Mouse (Mus musculus) liver, embryonic 15.5 days (tissue): ENCODE results near the gene Edn3. TPM values are rescaled to one million over a fixed set of nuclear protein-coding genes. Genes with fewer than 3 reads are reported as not detected.

Source experiments
- ATAC-seq: fragments of 200-750 bp; cut with Nextera tagmentation; 2 replicates; pipeline ENCODE4 v1.8.0; 2017; ENCODE audit warnings: moderate number of reproducible peaks, mild to moderate bottlenecking, moderate library complexity; ENCODE audit not compliant: insufficient read depth
- H3K27ac ChIP-seq: fragments of 300-500 bp; sonication (generic); replicated peaks from 2 replicates; pipeline ENCODE4 v1.5.1; 2015; ENCODE audit warnings: mild to moderate bottlenecking, inconsistent platforms
- H3K27me3 ChIP-seq: fragments of 300-500 bp; sonication (generic); 2 replicates; pipeline ENCODE4 v1.6.1; 2015; ENCODE audit warnings: mild to moderate bottlenecking, inconsistent platforms
- H3K36me3 ChIP-seq: fragments of 300-500 bp; sonication (generic); replicated peaks from 2 replicates; pipeline ENCODE4 v1.6.1; 2015; ENCODE audit warnings: moderate library complexity, mild to moderate bottlenecking, inconsistent platforms
- H3K4me1 ChIP-seq: fragments of 300-500 bp; sonication (generic); replicated peaks from 2 replicates; pipeline ENCODE4 v1.6.1; 2015; ENCODE audit warnings: inconsistent platforms
- H3K4me2 ChIP-seq: fragments of 300-500 bp; sonication (generic); 2 replicates; pipeline ENCODE4 v1.6.1; 2015; ENCODE audit warnings: moderate library complexity, mild to moderate bottlenecking, inconsistent platforms
- H3K4me3 ChIP-seq: fragments of 300-500 bp; sonication (generic); replicated peaks from 2 replicates; pipeline ENCODE4 v1.5.1; 2015; ENCODE audit warnings: mild to moderate bottlenecking, inconsistent platforms
- H3K9ac ChIP-seq: fragments of 300-500 bp; sonication (generic); 2 replicates; pipeline ENCODE4 v1.6.1; 2015; ENCODE audit warnings: moderate library complexity, mild to moderate bottlenecking, inconsistent platforms
- H3K9me3 ChIP-seq: fragments of 300-500 bp; sonication (generic); replicated peaks from 2 replicates; pipeline ENCODE4 v1.6.1; 2016; ENCODE audit warnings: inconsistent platforms
- whole genome bisulfite sequencing: fragments of 180-500 bp; shearing (Covaris S2); methylation state at CpG from one replicate; pipeline ENCODE4 v1.1.7; 2015; ENCODE audit warnings: mixed read lengths; ENCODE audit not compliant: insufficient replicate concordance; 5-methylcytosine and 5-hydroxymethylcytosine counted together
- polyA plus RNA-seq: library from polyadenylated mRNA; unstranded; fragments of >200 nt; fragmentation: Nextera tagmentation; extraction: Ambion mirVana; gene quantifications from 2 replicates; pipeline ENCODE4 v1.2.1, GENCODE M21; 2015

Gene Edn3
- polyA plus RNA-seq, 1 experiment from 2014 or later = 0.33 TPM

GRCm38 (mm10) chr2:174797495-174798068 lies 37.2 kb downstream of the Edn3 start:
- Histone ChIP-seq H3K4me2 (no peak overlapping the region), H3K27ac (no peak overlapping the region), H3K4me3 (no peak overlapping the region), H3K4me1 (no peaks in the 10 kb centered on the region), H3K9me3 (no peaks in the 10 kb centered on the region), H3K9ac (no peak overlapping the region), H3K36me3 (no peaks in the 10 kb centered on the region), H3K27me3 (no peaks in the 10 kb centered on the region)
- ATAC-seq = no peak
- 68% methylated on average over 4 of the region's 4 CpGs for WGBS

DNA sequence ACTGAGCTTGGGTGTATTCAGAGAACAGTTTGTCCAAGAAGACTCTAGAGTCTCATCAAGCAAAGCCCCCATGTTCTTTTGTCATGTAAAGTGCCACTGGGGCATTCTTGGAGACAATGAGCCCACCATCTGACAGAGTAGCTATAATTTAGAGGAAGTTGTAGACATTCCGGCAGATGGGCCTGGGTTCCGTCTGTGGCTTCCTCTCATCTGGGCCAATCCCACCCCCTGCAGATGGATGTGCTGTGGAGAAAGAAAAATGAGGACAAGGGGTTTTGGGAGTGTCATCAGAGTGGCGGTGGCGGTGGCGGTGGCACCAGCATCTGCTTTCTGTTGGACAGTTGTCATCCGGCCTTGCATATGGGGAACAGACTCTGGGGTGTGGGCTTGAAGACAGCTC lies 42.0 kb downstream of the Edn3 start:
- Histone ChIP-seq H3K27me3 (no peaks in the 10 kb centered on the region), H3K9me3 (no peaks in the 10 kb centered on the region), H3K4me1 (no peaks in the 10 kb centered on the region; the same call in 1 of the 2 replicates), H3K27ac (no peak overlapping the region), H3K9ac (no peak overlapping the region), H3K4me3 (no peak overlapping the region), H3K4me2 (no peak overlapping the region), H3K36me3 (no peaks in the 10 kb centered on the region)
- WGBS = 48% methylated on average over 6 of the region's 6 CpGs
- no peak for ATAC-seq

GRCm38 (mm10) chr2:174803661-174804060 lies 43.2 kb downstream of the Edn3 start:
- H3K36me3 ChIP-seq = no peaks in the 10 kb centered on the region
- no peak overlapping the region for H3K4me3 ChIP-seq
- H3K27ac ChIP-seq = no peak overlapping the region
- 46% methylated on average over 1 of the region's 1 CpGs for WGBS
- no peak for ATAC-seq
- no peak overlapping the region for H3K9ac ChIP-seq
- H3K9me3 ChIP-seq = no peaks in the 10 kb centered on the region
- no peaks in the 10 kb centered on the region; the same call in 1 of the 2 replicates for H3K4me1 ChIP-seq
- H3K27me3 ChIP-seq = no peaks in the 10 kb centered on the region
- H3K4me2 ChIP-seq = no peak overlapping the region

DNA sequence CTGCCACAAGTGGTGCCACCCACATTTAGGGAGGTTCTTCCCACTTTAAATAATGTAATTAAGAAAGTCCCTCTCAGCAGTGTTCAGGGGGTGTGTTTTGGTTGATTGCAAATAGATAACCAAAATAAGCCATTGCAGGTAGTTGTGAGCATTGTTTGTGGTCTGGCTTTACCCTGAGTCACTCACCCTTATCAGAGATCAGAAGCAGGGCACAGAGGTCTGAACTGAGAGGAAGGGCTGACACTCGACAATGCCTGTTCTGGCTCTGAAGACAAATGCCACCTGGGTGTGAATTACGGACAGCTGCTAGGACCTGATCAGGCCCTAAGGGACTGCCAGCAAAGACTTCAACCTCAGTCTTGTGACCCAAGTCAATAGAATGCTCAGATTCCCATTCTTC lies 47.5 kb downstream of the Edn3 start:
- Histone ChIP-seq H3K27ac (no peak overlapping the region), H3K9me3 (no peaks in the 10 kb centered on the region), H3K4me2 (no peak overlapping the region), H3K27me3 (no peaks in the 10 kb centered on the region), H3K36me3 (no peaks in the 10 kb centered on the region), H3K9ac (no peak overlapping the region), H3K4me3 (no peak overlapping the region), H3K4me1 (no peaks in the 10 kb centered on the region; the same call in 1 of the 2 replicates)
- 22% methylated on average over 2 of the region's 2 CpGs for WGBS
- ATAC-seq = no peak

DNA sequence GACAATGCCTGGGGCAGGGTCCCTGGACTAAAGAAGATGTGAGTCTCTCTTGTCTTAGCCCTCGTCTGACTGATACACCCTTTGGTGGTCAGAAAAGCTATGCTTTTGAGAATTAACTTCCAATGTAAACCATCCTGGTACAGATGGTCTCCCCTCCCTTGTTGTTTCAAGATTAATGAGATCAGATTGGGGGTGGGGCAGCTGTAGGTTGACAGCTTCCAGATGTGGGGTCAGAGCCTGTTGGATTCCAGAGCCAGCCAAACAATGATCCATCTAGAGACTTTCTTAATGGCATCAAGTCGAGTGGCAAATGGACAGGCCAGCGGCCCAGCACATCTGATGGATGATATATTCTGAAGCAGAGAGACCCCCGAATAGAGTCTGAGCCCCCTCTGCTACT lies 48.9 kb downstream of the Edn3 start:
- no peaks in the 10 kb centered on the region for H3K9me3 ChIP-seq
- H3K27ac ChIP-seq = no peak overlapping the region
- no peak overlapping the region for H3K4me2 ChIP-seq
- no peaks in the 10 kb centered on the region for H3K4me1 ChIP-seq
- H3K27me3 ChIP-seq = no peaks in the 10 kb centered on the region
- no peaks in the 10 kb centered on the region for H3K36me3 ChIP-seq
- 58% methylated on average over 4 of the region's 4 CpGs for WGBS
- H3K9ac ChIP-seq = no peak overlapping the region
- H3K4me3 ChIP-seq = no peak overlapping the region
- ATAC-seq = no peak

GRCm38 (mm10) chr2:174813306-174813705 lies 52.9 kb downstream of the Edn3 start:
- Histone ChIP-seq H3K4me3 (no peak overlapping the region), H3K9ac (no peak overlapping the region), H3K4me1 (no peaks in the 10 kb centered on the region), H3K36me3 (no peaks in the 10 kb centered on the region), H3K27ac (no peak overlapping the region), H3K27me3 (no peaks in the 10 kb centered on the region), H3K9me3 (no peaks in the 10 kb centered on the region), H3K4me2 (no peak overlapping the region)
- WGBS = 33% methylated on average over 11 of the region's 11 CpGs
- ATAC-seq = no peak

DNA sequence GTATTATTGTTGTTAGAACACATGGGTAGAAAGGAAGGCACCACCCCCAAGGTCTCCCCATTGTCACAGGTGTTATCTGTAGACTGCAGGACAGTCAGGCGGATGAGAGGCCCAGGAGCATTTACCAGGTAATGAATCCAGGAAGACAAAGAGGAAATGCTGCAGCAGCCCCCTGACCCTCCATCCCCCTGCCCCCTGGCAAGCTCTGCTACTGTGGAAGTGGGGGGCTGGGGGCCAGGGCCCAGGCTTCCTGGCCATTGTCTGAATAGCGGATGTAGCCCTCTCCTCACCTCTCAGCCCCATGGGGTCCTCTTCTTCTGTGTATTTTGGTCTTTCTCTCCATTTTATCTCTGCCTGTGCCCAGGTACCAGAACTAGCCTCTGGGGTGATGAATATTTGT lies 55.7 kb downstream of the Edn3 start:
- no peaks in the 10 kb centered on the region for H3K9me3 ChIP-seq
- WGBS = 64% methylated on average over 2 of the region's 2 CpGs
- no peak overlapping the region for H3K27ac ChIP-seq
- H3K4me1 ChIP-seq = no peaks in the 10 kb centered on the region
- H3K4me3 ChIP-seq = no peak overlapping the region
- no peaks in the 10 kb centered on the region for H3K36me3 ChIP-seq
- no peak overlapping the region for H3K4me2 ChIP-seq
- ATAC-seq = no peak
- H3K9ac ChIP-seq = no peak overlapping the region
- no peaks in the 10 kb centered on the region for H3K27me3 ChIP-seq

DNA sequence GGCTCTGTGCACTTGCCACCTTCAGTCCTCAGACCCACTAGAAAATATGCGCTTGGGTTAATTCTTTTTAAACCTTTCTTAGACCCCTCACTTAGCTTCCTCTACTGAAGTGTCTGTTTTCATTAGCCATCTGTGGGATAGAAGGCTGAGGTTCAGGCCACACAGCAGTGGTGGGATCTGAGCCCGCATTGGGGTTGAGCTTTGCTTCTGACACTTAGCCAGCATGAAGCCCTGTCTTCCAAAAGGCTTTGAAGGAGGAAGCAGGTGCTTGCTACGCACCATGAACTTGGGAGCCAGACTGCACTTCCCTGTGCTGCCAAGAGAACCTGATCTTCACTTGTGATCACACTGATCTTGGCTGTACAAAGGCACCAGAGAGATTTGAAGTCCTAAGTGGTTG lies 59.9 kb downstream of the Edn3 start:
- Histone ChIP-seq H3K36me3 (no peaks in the 10 kb centered on the region), H3K9me3 (no peaks in the 10 kb centered on the region), H3K9ac (no peak overlapping the region), H3K27me3 (no peaks in the 10 kb centered on the region), H3K4me3 (no peak overlapping the region), H3K27ac (no peak overlapping the region), H3K4me1 (no peaks in the 10 kb centered on the region), H3K4me2 (no peak overlapping the region)
- WGBS = 66% methylated on average over 3 of the region's 3 CpGs
- no peak for ATAC-seq

GRCm38 (mm10) chr2:174827829-174828228 lies 67.4 kb downstream of the Edn3 start:
- no peak overlapping the region for H3K27ac ChIP-seq
- no peaks in the 10 kb centered on the region for H3K27me3 ChIP-seq
- H3K4me2 ChIP-seq = no peak overlapping the region
- no peaks in the 10 kb centered on the region for H3K9me3 ChIP-seq
- ATAC-seq = no peak
- no peak overlapping the region for H3K9ac ChIP-seq
- 79% methylated on average over 4 of the region's 4 CpGs for WGBS
- no peaks in the 10 kb centered on the region for H3K36me3 ChIP-seq
- H3K4me1 ChIP-seq = no peaks in the 10 kb centered on the region
- no peak overlapping the region for H3K4me3 ChIP-seq

- Histone ChIP-seq H3K27me3 (no peaks in the 10 kb centered on the region), H3K9ac (no peak overlapping the region), H3K9me3 (no peaks in the 10 kb centered on the region), H3K4me1 (no peaks in the 10 kb centered on the region), H3K4me2 (no peak overlapping the region), H3K4me3 (no peak overlapping the region), H3K27ac (no peak overlapping the region), H3K36me3 (no peaks in the 10 kb centered on the region)
- WGBS = 73% methylated on average over 5 of the region's 5 CpGs
- no peak for ATAC-seq
These were observed 73.2 kb downstream of the Edn3 start for GRCm38 (mm10) chr2:174833608-174834007.
